Mouse (Mus musculus) kidney, postnatal 14 days (tissue): ENCODE data around the gene Cxcl5.

Source experiments
- DNase-seq: peaks from one replicate; pipeline ENCODE4 v3.0.0; 2022; ENCODE audit warnings: mixed read lengths

The Cxcl5 gene

DNA sequence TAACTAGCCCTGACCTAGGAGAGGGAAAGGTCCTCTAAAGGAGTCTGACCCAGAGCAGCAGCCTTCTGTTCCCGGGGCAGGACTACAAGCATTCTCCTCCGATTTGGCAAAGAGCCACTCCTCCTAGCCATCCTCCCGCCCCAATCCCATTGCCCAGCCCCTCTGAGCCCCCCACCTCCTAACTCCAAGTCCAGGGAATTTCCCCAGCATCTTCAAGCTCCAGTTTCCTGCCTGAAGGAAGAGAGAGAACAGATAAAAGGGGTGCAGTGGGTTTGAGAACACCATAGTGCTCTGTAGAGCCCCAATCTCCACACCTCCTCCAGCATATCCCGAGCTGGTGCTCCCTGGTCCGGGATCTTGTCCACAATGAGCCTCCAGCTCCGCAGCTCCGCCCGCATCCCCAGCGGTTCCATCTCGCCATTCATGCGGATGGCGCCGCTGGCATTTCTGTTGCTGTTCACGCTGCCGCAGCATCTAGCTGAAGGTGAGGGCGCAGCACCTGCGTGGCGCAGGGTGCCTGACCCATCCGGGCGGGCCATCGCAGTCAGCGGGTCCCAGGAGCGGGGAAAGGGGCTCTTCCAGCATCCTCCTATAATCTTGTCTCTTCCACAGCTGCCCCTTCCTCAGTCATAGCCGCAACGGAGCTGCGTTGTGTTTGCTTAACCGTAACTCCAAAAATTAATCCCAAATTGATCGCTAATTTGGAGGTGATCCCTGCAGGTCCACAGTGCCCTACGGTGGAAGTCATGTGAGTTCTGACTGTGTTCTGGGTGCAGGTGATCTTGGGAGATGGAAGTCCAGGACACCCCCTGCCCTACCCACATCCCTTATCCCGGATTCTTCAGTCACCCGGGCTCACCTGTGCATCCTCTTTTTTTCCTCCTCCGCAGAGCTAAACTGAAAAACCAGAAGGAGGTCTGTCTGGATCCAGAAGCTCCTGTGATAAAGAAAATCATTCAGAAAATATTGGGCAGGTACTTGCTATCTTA is at the start of gene Cxcl5:
Gene Cxcl5, plus strand, starts transcription at position 284 of the 989 bp plus-strand sequence.
- DNase-seq, result peak; percentile 26

DNA sequence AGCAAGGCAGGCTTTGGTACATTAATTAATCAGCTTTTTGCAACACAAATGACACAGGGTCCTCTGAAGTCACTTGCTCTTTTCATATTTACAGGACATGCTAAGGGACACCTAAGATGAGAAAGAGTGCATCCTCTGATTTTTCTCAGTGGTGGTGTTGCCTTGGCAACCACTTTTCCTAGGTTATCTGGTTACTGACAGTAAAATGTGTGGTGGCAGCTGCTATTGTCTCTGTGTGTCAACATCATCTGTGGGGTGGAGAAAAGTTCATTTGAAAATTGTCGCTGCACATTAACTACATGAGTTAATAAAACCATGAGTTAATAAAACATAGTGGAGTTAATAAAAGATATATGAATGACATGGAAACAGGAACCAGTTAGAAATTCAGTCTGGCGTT is 47.8 kb upstream of the Cxcl5 start:
- DNase-seq, result no peak

DNA sequence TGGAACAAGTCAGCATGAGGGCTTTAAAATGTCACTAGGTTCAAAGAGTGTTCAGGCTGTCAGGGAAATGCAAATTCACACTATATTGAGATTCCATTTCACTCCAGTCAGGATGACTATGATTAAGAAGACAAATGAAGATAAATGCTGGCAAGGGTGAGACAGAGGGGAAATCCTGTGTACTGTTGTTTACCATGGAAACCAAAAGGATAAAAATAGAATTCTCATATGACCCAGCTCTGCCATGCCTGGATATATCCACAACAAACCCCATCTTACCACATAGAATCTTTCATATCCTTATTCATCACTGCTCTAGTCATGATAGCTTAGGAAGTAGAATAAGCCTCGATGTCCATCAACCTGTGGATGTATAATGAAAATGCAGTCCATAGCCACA is 41.2 kb upstream of the Cxcl5 start:
- DNase-seq, result no peak

DNA sequence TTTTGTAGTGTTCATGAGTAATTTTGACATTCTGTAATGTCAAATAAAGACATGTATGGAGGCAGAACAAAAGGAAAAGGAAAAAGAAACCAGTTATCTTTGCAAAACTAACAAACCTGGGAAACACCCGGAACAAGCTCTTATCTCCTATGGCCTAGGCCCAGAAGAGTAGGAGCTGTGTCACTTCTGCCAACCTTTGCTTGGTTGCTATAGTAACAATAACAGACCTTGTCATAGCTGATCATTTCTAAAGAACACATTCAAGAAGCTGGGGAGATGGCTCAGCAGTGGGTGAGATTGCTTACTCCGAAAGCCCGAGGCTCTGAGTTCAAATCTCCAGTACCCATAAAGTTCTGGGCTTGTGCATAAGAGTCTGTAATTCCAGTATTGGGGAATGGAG is 36.5 kb upstream of the Cxcl5 start:
- no peak for DNase-seq

DNA sequence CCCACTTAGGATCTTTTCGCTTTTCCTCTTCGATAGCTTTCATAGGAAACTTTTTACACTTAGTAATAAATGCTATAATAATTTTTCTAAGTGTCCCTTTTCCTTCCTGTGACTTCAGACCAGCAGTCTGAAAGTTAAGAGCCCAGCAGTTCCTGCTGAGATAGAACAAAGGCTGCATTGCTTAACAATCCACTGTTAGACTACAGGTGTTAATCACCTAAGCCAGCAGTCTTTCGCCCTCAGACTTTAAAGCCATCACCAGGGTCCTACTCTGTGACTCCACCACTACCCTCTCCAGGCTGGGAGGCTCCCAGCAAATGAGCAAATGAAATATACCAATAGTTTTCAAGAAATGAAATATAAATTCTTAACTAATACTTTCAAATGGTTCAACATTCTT is 30.9 kb upstream of the Cxcl5 start:
- no peak for DNase-seq

DNA sequence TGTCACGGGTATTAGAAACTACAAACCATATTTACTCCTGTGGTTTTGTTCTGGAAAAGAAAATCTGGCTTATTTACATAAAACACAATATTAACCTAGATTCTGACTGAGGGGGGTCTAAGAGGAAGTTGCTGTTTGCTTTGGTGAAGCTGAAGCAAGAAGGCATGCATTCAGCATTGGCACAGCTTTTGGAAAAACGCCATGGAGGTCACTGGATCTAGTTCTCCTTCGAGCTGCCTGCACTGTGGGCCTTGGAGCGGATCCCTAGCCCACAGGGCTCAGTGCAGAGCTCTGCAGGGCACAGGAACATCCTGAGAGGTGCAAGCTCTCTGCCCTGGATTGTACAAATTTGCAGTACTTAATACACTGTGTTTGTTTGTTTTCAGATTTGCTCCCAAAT is 27.7 kb upstream of the Cxcl5 start:
- DNase-seq, result peak; percentile 18

DNA sequence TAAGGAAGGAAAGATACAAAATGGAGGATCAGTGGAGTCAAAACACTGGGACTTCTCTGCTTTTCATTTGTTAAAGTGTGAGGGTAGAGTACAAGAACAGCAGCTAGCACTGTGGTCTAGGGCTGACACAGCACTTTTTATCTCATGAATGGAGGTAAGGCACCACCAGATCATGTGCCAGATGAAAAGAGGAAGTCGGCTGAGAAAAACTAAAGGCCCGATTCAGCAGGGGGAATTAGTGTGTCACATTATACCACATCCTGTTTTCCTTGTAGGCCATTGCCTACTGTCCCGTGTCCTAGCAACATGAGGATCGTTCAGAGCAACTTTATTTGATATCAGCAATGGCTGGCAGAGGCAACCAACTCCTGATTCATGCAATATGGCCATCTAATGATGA is 17.1 kb upstream of the Cxcl5 start:
- no peak for DNase-seq

DNA sequence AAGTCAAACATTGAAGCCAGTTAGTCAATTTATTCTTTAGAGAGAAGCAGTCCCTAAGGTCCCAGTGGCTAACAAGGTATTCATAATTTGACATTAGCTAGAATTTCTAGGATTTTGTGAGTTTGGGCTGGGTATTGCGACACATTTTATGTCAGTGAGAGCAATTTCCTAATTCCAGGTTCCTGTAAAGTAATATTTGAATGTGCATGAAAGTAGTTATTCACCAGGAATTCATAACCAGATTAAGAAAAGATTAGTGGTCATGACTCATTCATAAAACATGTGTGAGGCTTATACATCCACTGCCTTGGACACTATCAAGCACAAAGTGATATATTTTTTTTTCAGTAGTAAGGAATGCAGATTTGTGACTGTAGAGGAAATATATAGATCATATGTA is 5.2 kb upstream of the Cxcl5 start:
- no peak for DNase-seq

DNA sequence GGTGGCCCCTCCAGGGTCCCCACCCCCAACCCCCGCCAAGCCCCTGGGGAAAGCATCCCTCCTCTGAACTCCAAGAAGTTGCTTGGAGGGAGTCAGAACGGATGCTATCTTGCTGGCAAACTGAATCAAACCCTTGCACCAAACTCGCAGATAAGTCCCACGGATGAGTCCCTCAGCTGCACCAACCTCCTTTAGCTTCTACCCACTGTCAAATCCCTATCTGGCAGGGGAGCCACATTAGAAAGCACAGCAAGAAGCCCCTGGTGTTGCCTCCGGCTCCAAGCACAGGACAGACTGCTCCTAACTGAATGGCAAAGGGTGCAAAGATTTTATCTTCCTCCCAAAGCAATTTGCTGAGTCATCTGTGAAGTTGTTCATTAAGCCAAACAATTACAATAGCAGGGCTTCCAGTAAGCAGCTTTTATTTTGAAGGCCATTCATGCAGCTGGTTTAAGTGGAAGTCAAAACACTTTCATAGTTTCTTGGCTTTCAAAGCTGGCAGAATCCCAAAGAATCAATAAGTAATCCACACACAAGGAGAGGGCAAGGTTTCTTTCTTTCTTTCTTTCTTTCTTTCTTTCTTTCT is 1.0 kb upstream of the Cxcl5 start:
- DNase-seq, result peak; percentile 56

DNA sequence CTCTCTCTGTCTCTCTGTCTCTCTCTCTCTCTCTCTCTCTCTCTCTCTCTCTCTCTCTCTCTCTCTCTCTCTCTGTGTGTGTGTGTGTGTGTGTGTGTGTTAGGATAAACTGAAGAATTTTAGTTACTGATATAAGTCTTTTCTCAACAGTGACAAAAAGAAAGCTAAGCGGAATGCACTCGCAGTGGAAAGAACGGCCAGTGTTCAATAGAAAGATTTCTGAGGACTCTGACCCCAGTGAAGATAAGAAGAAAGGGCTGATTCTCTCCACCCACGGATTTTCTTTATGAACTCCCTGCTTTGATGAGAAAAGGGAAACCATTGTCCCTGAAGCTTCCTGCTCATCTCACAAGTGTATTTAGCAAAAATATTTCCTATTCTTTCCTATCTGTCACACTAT is 1.1 kb downstream of the Cxcl5 start:
- no peak for DNase-seq

DNA sequence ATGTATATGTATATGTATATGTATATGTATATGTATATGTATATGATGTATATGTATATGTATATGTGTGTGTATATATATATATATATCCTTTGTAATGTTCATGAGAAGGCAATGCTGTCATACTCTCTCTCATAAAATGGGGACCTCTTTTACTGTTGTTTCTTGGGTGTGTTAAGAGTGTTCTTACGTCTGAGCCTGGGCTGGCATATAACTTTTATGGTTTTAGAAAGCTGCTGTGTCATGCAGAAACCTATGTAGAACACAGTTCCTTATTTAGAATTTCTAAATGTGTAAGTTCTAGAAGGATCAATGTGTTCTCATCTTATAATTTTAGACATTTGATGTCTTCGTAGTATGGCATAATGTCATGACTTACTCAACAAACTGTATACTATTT is 1.7 kb downstream of the Cxcl5 start:
- no peak for DNase-seq

DNA sequence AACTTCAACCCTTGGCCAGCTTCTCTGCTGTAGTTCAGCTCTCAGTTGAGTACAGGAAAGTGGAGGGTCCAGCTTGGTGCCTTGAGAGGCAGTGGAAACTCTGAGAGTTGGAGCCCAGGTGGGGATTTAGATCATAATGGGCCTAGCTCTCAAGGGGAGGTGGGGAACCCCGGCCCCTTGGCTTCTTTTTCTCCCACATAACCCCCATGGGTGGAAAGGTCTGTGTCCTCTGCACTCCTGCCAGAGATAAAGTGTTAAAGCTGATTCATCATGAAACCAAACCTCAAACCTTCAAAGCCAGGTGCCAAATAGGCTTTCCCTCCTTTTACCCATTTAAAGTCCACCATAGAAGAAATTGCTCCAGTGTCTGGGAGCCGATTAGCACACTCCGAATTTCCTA is 2.7 kb downstream of the Cxcl5 start:
- DNase-seq, result no peak

DNA sequence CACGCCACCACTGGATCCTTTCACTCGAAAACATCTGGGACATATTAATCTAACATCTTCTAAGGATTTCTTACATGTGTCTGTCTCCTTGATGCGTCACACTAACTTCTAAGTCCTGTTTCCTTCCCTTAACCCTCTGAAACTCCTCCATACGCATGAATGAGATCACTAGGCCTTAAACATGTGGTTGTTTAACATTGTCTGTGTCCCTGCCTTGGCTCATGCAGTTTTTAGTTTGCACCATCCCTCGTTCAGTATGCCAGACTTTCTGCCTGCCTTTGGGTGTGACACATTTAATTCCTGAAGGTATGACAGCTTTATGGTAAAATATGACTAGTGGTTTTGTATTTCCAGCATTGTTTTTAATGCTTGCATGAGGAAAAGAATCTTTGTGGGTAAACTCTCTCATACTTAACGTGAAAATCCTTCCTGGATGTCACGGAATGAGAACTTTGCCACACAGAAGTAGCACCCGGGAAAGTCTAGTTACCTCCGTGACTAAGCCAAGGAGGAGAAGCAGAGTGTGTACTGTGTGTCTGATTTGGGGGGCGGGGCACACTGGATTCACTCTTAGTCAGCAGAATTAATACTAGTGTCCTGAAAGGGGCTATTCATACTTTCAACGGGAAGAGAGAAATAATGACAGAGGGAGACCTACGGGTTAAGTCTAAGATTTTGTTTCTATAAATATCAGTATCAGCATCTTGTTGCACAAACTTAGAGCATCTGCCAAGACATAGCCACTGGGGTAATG is 4.9 kb downstream of the Cxcl5 start:
- DNase-seq, result no peak

DNA sequence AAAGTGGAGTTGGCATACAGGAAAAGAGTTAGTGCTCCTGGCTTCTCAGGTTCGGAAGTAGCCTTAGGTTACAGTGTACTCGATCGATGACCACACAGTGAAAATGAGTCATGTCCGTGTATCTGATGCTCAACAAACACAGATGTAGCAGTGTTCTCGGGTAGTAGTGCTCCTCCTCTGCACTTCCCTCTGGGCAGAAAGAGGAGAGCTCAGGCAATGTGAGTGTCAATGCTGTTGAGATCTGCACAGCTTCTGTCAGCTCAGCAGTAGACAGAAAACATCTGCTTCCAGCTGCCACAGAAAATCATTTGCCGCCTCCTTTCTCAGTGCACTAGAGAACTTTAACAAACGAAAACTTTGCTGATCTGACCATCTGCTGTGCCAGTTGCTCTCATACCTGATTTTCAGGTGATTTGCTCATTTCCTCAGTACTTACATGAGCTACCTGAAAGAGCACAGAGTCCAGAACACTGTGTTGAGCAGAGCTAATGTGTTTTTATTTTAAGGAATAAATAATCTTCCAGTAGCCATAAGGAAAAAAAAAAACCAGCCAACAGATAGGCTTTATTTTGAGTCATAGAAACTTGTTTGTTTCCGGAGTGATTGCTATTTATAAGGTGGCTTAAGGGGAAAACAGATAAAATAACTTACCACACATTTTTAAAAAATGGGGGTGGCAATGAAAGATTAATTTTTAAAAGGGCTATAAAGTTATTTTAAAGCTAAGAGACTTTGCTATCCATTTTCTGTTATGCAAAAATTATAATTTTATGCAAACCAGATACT is 6.9 kb downstream of the Cxcl5 start:
- no peak for DNase-seq

DNA sequence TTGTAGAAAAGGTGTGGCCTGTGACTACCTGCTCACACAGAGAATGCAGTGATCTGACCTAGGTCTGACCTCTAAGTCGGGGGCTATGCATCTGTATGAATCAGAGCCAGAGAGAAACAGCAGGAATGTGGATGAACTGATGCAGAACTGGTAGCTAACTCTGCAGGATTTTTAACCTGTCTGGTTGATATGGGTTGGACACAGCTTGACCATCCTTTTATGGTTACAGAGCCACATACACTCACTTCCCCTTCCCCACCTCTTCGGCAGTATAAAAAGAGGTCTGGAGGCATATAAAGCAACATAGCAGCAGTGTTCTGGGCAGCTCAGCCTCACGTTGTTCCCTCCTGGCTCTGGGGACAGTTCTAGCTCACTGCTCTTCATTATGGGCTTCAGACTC is 9.1 kb downstream of the Cxcl5 start, which contains the start of gene Ppbp:
Gene Ppbp, plus strand, starts transcription at position 301 of the 400 bp plus-strand sequence.
- DNase-seq, result no peak

DNA sequence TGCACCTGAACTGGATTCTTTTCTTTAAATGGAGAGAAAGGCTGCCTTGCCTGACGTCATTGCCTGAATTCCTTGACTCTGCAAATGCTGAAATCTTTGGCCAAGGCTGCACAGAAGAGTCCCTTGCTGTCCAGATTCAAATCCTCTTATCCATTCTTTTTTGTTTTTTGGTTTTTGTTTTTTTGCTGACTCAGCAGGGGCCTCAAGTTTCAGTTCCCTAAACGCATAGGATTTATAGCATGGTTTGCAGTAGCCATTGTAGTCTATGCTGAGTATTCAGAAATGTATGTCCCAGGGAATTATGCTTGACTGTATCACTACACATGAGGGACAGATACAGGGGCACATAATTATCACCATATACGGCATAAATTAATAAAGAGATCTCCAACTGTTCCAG is 12.2 kb downstream of the Cxcl5 start:
- no peak for DNase-seq

DNA sequence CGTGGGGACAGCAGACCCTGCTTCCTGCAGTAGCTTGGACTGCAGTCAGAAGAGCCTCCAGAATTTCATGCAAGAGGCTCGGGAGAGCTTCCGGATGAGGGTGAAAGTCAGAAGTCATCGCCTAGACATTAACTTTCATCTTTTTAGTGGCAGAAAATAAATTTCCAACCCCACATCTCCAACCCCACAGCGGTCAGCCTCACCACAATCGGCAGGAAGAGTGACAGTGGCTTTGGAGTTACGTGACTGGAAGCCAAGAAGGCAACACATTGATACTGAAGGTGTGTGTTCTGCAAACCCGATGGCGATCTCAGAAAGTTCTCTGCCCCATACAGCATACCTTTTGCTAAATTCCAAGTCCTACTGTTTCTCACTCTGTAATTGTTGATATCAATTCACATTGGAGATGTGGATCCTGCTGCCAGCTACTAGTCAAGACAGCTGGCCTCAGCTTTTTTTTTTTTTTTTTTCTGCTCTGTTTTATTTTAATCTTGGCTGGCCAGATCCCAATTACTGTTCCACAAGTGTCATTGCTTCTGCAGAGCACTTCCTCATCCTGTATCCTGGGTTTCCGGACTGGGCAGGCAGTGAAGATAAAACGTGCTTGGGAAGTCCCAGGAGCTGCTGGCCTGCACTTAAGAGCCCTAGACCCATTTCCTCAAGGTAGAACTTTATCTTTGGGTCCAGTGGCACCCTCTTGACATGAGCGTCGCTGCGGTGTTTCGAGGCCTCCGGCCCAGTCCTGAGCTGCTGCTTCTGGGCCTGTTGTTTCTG is 12.9 kb downstream of the Cxcl5 start, which contains the start of gene Pf4:
Gene Pf4, plus strand, starts transcription at position 556 of the 774 bp plus-strand sequence.
- DNase-seq, result peak; percentile 74

DNA sequence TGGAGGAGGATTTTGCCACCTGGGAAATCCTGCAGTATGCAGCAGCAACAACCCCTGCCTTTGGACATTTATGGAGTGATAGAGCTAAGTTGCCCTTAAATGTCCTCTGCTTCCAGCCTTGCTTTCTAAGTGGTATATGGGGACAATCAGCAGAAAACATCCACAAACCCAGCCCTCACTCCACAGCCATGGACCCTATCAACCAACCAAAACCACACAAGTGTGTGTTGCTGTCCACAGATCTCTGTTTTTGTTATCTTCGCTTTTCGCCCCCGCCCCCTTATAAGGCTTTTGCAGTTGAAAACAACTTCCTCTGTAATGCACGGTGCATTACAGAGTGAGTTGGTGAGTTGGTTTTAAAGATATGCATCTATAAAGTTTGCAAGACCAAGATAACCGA is 16.4 kb downstream of the Cxcl5 start:
- no peak for DNase-seq

DNA sequence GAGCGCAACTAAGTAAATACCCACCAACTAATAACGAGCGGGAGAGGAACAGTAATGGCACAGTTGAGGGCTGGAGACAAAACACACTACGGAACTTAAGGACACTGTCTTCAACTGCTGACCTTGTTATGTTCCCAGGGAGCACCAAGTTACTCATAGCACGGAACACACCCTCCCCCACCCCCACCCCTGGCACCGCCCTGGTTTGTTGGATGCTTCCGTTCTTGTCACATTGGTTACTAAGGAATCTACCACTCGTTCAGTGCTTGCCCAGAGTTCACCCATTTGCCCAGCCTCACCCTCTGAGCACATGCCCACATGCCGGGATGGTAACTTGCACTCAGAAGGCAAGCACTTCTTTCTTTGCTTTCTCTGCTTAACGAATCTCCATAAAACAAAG is 18.5 kb downstream of the Cxcl5 start:
- no peak for DNase-seq

DNA sequence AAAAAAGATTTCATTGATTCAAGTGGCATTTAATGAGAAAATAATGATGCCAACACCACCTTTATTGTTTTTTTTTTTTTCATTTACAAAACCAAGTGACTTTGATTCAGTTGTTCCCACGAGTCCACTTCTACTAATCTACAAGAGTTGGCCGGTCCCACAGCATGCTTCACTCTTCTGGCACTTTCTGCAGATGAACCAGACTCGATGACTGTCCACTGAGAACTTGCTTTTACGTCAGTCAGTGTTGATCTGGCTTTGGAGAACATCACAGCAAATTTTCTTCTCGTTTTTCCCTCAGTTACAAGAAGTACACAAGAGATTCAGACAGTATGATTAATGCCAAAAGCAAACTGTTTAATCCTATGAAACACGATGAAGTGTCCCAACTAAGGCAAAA is 19.7 kb downstream of the Cxcl5 start:
- no peak for DNase-seq

DNA sequence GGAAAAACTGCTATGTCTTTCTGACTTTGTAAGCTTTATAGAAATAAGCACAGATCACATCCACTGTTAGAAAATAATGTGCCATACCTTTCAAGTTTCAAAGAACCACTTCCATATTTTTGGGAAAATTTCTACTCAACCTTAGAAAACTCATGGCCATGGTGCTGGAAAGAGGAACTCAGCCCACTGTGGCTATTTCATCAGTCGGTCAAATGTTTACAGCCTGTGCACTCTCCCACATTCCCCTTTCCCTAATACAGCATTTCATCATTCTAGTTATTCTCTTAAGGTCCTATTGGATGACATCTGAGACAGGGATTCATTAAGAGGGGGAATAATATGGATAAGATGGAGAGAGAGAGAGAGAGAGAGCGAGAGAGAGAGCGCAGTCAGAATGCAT is 24.5 kb downstream of the Cxcl5 start:
- no peak for DNase-seq
